ENCODE assay signal across 8 mouse cellular contexts in genomic region chr11:69846198-69846680, GRCm38 (mm10). TPM values are rescaled to one million over a fixed set of nuclear protein-coding genes. Genes with fewer than 3 reads are reported as not detected.
DNase-seq lines count a peak whose midpoint lies in the region; ATAC-seq and TF ChIP-seq lines count a peak whose summit lies in the region.

Gene Plscr3, plus strand, starts transcription at chr11:69846376.

- ATAC-seq in activated CD4-positive, CD25-positive, alpha-beta regulatory T cell, adult 4 months = peak; percentile 80
- peak; percentile 85 for ATAC-seq in megakaryocyte progenitor cell, adult 5-6 weeks (replicated peaks; ENCODE audit: poor library complexity)

- peak; percentile 91 for DNase-seq in gastrocnemius, postnatal 10 days
- DNase-seq in induced T-regulatory cell, adult 2 months (ENCODE audit: low read depth) = peak; percentile 92
- DNase-seq in left cerebral cortex, adult 9 months (ENCODE audit: low spot score in 2 of 2) = peak; percentile 59 to 83
- peak; percentile 81 for DNase-seq in right cerebral cortex, postnatal 14 days
- DNase-seq in urinary bladder, postnatal 36 days (ENCODE audit: low spot score in 2 of 2) = peak; percentile 90 to 91

- TF ChIP-seq POLR2A in cortical plate, adult 2 months (IDR thresholded peaks at IDR 0.05; ENCODE audit: extremely low read depth, insufficient read depth, low read length) = peak; percentile 59; the same call in 1 of the 2 replicates

- TF ChIP-seq CTCF in cortical plate, adult 2 months (IDR thresholded peaks at IDR 0.05; ENCODE audit: extremely low read depth, insufficient read depth, low read length) = no peak

- H3K4me1 ChIP-seq in cortical plate, adult 2 months (ENCODE audit: control insufficient read depth, insufficient read depth, low read length) = no peaks in the 10 kb centered on the region

- peak within 1 kb of the TSS; percentile 53 for H3K27ac ChIP-seq in cortical plate, adult 2 months (ENCODE audit: insufficient read depth, low read length)

- H3K4me3 ChIP-seq in cortical plate, adult 2 months (ENCODE audit: insufficient read depth, low read length) = peak within 1 kb of the TSS; percentile 59

RNA-seq across cellular contexts. Expression of gene Plscr3, which starts in this region (rescaled TPM):
- polyA plus RNA-seq in activated CD4-positive, CD25-positive, alpha-beta regulatory T cell, adult 4 months (2017; shearing (Covaris generic)) = 10 to 100 TPM; 15.4 to 17.5 TPM
- polyA plus RNA-seq in cortical plate, adult 2 months (2012; rRNA removed) = 35.3 and 36.5 TPM in 2 replicates
- 10 to 100 TPM; 25.4 to 27.9 TPM for total RNA-seq in gastrocnemius, postnatal 10 days (2021)
- total RNA-seq in megakaryocyte progenitor cell, adult 5-6 weeks (2015) = 60.6 and 62.2 TPM in 2 replicates
- total RNA-seq in megakaryocyte progenitor cell, adult 5-6 weeks (2017) = 29.1 and 32.9 TPM in 2 replicates

Comparison
In these comparisons a context has a peak if more than half of its experiments do, and no peak if none do; other contexts are left out.
1. Peak in every context shown above with its lines: DNase-seq, ATAC-seq, H3K4me3 ChIP-seq and H3K27ac ChIP-seq.